Mouse (Mus musculus) gastrocnemius, postnatal 14 days (tissue): ENCODE results near the gene Cox16. TPM values are rescaled to one million over a fixed set of nuclear protein-coding genes. Genes with fewer than 3 reads are reported as not detected.

Experiments used
- DNase-seq: peaks from one replicate; pipeline ENCODE4 v3.0.0; 2021; ENCODE audit warnings: mixed read lengths
- intact Hi-C: fragments of 180-260 bp; cut with DNase I; formaldehyde crosslinking; loops from one replicate; pipeline ENCODE4 v1.15.1; 2025; ENCODE audit warnings: low total_unique reads
- total RNA-seq, 2 experiments: library from RNA; stranded (reverse); gene quantifications; 2 replicates each; pipeline ENCODE4 v1.2.3; 2021

Cox16 gene
- total RNA-seq, 2 experiments from 2014 or later: 79.1 to 82.2 TPM

DNA sequence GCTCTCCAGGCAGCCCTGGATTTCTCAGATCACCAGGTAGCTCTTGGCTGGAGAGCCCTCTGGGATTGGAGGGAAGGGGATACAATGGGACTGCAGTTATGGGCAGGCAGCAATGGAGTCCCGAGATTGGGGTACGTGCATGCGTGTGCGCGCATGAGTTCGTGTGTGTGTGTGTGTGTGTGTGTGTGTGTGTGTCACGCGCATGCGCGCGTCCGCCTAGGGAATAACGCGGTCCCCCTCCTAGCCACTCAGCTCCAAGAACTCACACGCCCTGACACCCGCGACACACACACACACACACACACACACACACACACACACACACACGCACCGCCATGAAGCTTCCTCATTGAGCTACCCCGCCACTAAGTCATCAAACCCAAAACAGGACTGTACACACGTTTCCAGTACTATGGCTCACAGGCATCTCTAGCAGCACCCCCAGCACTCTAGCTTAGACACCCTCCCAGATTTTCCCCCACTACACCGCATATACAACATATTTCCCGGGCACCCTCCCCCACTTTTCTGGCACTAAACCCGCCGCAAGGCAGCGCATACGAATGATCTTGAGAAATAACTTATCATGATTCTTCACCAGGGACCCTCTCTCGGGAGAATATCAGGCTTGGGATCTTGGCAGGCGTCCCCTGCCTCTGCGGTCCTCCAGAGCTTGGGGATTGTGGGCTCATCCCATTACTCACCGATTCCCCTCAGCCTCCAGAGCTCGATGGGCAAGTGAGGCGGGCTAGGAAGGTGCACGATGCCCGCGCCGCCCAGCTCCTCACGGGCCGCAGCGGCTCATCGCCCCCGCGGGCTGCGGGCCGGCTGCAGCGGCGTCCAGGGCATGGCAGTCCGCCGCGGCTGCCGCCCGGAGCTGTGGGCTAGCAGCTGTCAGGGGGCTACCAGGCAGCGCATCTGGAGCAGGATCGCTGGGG, 152.7 kb downstream of the Cox16 start:
- DNase-seq: peak; percentile 35
- intact Hi-C loops: no loop called here

DNA sequence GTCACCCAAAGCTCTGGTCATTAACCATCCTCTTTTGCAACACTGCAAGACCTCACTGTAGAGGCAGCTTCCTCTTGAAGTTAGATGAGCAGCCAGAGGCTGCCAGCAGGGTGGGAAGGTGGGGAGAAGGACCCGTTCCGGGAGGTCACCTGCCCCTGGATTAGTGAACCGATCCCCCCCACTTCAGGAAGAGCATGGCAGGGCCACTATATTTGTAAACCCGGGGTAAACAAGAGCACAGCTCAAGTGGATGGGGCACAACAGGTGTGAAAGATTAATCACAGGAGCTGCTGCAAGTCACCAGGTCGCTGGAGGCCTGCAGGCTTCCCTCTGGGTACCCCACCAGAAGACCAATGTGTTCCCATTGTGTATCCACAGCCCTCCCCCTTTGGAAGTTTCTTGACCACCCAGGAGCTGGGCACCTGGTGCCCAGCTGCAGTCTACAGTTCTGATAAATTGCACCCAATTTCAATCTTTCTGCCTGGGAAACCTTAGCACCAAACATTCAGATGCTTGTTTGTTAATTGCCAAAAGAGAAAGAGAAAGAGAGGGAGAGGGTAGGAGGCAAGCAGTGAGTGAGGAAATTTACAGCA, 153.8 kb downstream of the Cox16 start:
- DNase-seq: no peak
- intact Hi-C loops: no loop called here

GRCm38 (mm10) chr12:81324991-81325390, 159.9 kb downstream of the Cox16 start:
- intact Hi-C loops: no loop called here
- DNase-seq: no peak

DNA sequence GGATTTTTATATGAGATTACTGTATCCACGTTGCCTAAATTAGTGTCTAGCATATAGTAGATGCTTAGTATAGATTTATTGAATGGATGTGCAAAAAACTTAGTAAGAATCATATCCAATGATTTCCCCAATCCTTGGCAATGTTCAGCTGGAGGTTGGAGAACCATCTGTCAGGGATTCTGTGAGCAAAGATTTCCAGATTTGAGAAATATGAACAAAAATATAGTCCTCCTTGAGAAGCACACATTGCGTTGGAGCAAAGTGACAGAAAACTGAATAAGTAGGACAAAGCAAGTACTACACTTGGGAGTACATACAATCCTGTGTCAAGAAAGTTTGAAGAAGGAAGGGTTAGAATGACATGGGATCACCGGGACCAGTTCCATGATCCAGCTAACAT, 160.8 kb downstream of the Cox16 start:
- DNase-seq: no peak
- intact Hi-C loops: no loop called here

DNA sequence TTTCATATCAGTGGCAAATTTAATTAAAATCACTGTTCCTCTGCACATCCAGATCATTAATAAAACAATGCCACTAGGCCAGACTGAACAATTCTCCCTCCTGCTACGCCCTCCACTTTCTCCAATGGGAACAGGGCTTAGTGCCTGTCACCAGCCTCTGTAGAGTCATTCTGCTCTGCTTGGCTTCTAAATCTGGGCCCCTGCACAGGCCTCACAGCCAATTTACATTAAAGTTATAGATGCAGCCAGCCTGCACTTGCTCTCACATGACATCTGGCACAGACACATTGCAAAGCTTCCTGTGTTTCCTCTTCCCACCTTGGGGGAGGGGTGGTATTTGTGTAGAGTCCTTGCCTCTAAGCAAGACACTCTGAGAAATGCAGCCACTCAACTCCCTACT, 163.9 kb downstream of the Cox16 start:
- intact Hi-C loops: no loop called here
- no peak for DNase-seq

DNA sequence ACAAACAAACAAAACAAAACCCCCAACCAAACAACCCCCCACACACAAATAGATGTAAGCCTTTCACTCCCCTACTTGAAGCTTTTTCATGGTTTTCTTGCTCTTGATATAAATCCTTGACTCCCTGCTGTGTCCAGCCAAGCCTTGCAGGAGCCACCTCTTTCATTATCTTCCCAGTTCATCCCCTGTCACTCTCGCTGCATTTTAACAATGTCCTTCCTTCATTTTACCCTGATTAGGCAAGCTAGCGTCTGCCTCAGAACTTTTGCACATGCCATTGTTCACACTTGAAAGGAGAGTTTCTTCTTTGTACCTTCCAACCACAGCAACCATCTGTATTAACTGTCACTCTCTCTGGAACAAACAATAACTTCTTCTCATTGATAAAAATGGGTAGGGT, 167.1 kb downstream of the Cox16 start:
- DNase-seq: no peak
- intact Hi-C loops: no loop called here

GRCm38 (mm10) chr12:81315953-81316352, 169.0 kb downstream of the Cox16 start:
- intact Hi-C loops: no loop called here
- no peak for DNase-seq

Other genes starting within 250 kb of the Cox16 start
- 10 to 100 TPM; 29.8 to 31.7 TPM for gene Slc8a3, start 151.9 kb downstream of the Cox16 start, total RNA-seq
- under 1 TPM; 0.59 to 0.95 TPM for gene Gm4787, start 105.7 kb downstream of the Cox16 start, total RNA-seq
- 1 to 10 TPM in 1 of 2 experiments, under 1 TPM in 1; 0.51 to 1.0 TPM for gene Adam4, start 63.2 kb downstream of the Cox16 start, total RNA-seq
- 10 to 100 TPM; 32.6 to 33.6 TPM for gene Gm20498, start 47.8 kb upstream of the Cox16 start, total RNA-seq
- gene Synj2bp, start 47.8 kb upstream of the Cox16 start, total RNA-seq: 10 to 100 TPM; 26.1 to 26.2 TPM
- gene Adam21, start 83.3 kb upstream of the Cox16 start, total RNA-seq: not detected
- 10 to 100 TPM; 12.8 TPM for gene Med6, start 109.9 kb upstream of the Cox16 start, total RNA-seq
- gene Ttc9, start 146.1 kb upstream of the Cox16 start, total RNA-seq: 10 to 100 TPM; 11.5 to 21.3 TPM